Mouse (Mus musculus): ENCODE results near the gene Myadml2.

The Myadml2 gene

GRCm38 (mm10) chr11:120630401-120630871 is 17.5 kb downstream of the Myadml2 start:
- ATAC-seq (ENCODE audit: low TSS enrichment), result no peak

GRCm38 (mm10) chr11:120629911-120630310 is 18.0 kb downstream of the Myadml2 start:
- ATAC-seq (ENCODE audit: low TSS enrichment), result no peak

GRCm38 (mm10) chr11:120629341-120629730 is 18.6 kb downstream of the Myadml2 start:
- ATAC-seq (ENCODE audit: low TSS enrichment), result no peak

GRCm38 (mm10) chr11:120628601-120629340 is 19.2 kb downstream of the Myadml2 start:
- no peak for ATAC-seq (ENCODE audit: low TSS enrichment)

GRCm38 (mm10) chr11:120627468-120628300 is 20.3 kb downstream of the Myadml2 start:
- ATAC-seq (ENCODE audit: low TSS enrichment), result no peak

GRCm38 (mm10) chr11:120626785-120627467 is 21.0 kb downstream of the Myadml2 start:
- no peak for ATAC-seq (ENCODE audit: low TSS enrichment)

GRCm38 (mm10) chr11:120625152-120625775 is 22.7 kb downstream of the Myadml2 start, which contains the start of gene Sirt7:
Gene Sirt7 (minus strand): TSS chr11:120625240.
- ATAC-seq (ENCODE audit: low TSS enrichment), result no peak

- ATAC-seq (ENCODE audit: low TSS enrichment), result peak; percentile 86
These were observed 23.3 kb downstream of the Myadml2 start for GRCm38 (mm10) chr11:120624680-120625111.

GRCm38 (mm10) chr11:120623961-120624679 is 23.8 kb downstream of the Myadml2 start:
- peak; percentile 66 for ATAC-seq (ENCODE audit: low TSS enrichment)

- no peak for ATAC-seq (ENCODE audit: low TSS enrichment)
These were observed 25.2 kb downstream of the Myadml2 start for GRCm38 (mm10) chr11:120622805-120623204.

- ATAC-seq (ENCODE audit: low TSS enrichment), result no peak
These were observed 27.8 kb downstream of the Myadml2 start for GRCm38 (mm10) chr11:120620195-120620594.

- ATAC-seq (ENCODE audit: low TSS enrichment), result no peak
These were observed 29.1 kb downstream of the Myadml2 start for GRCm38 (mm10) chr11:120618619-120619535.

- peak; percentile 86 for ATAC-seq (ENCODE audit: low TSS enrichment)
These were observed 30.3 kb downstream of the Myadml2 start, which contains the start of gene Pcyt2 for GRCm38 (mm10) chr11:120617519-120618112. Gene Pcyt2 (minus strand): TSS chr11:120617936.

- no peak for ATAC-seq (ENCODE audit: low TSS enrichment)
These were observed 31.2 kb downstream of the Myadml2 start for GRCm38 (mm10) chr11:120616617-120617294.

GRCm38 (mm10) chr11:120615606-120616203 is 32.3 kb downstream of the Myadml2 start:
- ATAC-seq (ENCODE audit: low TSS enrichment), result no peak

- ATAC-seq (ENCODE audit: low TSS enrichment), result no peak
These were observed 32.8 kb downstream of the Myadml2 start for GRCm38 (mm10) chr11:120615167-120615566.

GRCm38 (mm10) chr11:120613976-120614375 is 34.0 kb downstream of the Myadml2 start:
- no peak for ATAC-seq (ENCODE audit: low TSS enrichment)

- ATAC-seq (ENCODE audit: low TSS enrichment), result no peak
These were observed 34.4 kb downstream of the Myadml2 start for GRCm38 (mm10) chr11:120613481-120613972.
